Mouse (Mus musculus) embryonic fibroblast, embryonic 13.5 days (primary cell): ENCODE results near the gene Pex3.

ENCODE experiments used
- CTCF ChIP-seq: IDR thresholded peaks from 2 replicates; pipeline ENCODE4 v1.5.1; 2011; ENCODE audit warnings: mild to moderate bottlenecking, control low read depth, low read length, moderate library complexity, borderline replicate concordance; ENCODE audit not compliant: insufficient read depth
- POLR2A ChIP-seq: IDR thresholded peaks from 2 replicates; pipeline ENCODE4 v1.6.1; 2011; ENCODE audit warnings: low read depth, mild to moderate bottlenecking, control low read depth, low read length, moderate library complexity

- TF ChIP-seq POLR2A (no peak), CTCF (no peak)
Observed at GRCm38 (mm10) chr10:13493978-13494686, 58.8 kb downstream of the Pex3 start.
